Mouse (Mus musculus) bone marrow, adult 2 months (tissue): ENCODE measurements at regions not wholly inside any gene's neighbourhood (a gene's known extent, or its start where the extent isn't known, plus 50 kb on each side); places are given as distances from the start of the nearest gene placed in this dataset.

Experiments
- H3K27ac ChIP-seq: fragments of 200-500 bp; 2 replicates; pipeline ENCODE4 v1.5.1; 2012; ENCODE audit warnings: low read depth, mild to moderate bottlenecking, control low read depth, inconsistent platforms, low read length; ENCODE audit not compliant: control insufficient read depth, poor library complexity, insufficient read depth
- H3K4me1 ChIP-seq: fragments of 200-500 bp; 2 replicates; pipeline ENCODE4 v1.6.1; 2011; ENCODE audit warnings: low read length; ENCODE audit not compliant: control insufficient read depth, insufficient read depth
- H3K4me3 ChIP-seq: fragments of 200-500 bp; replicated peaks from 2 replicates; pipeline ENCODE3; 2011; ENCODE audit warnings: mild to moderate bottlenecking, low read depth, low read length, control low read depth; ENCODE audit not compliant: control insufficient read depth
- CTCF ChIP-seq: fragments of 200-500 bp; IDR thresholded peaks from 2 replicates; pipeline ENCODE4 v1.5.1; 2011; ENCODE audit warnings: low read length, control low read depth; ENCODE audit not compliant: control insufficient read depth, insufficient read depth
- POLR2A ChIP-seq: fragments of 200-500 bp; IDR thresholded peaks from 2 replicates; pipeline ENCODE4 v1.6.1; 2011; ENCODE audit warnings: low read depth, mild to moderate bottlenecking, control low read depth, low read length, borderline replicate concordance; ENCODE audit not compliant: control insufficient read depth
- WGBS: fragments of 180-500 bp; shearing (Covaris S2); methylation state at CpG from one replicate; pipeline ENCODE4 v1.1.7; 2018; 5-methylcytosine and 5-hydroxymethylcytosine counted together

GRCm38 (mm10) chr6:141065724-141066123 lies 183.3 kb upstream of the Pde3a start:
- no peak for TF ChIP-seq POLR2A
- no peak for TF ChIP-seq CTCF
- 0 out of 2 replicates have a peak overlapping the region, but pooled peaks have one; percentile 19 for H3K27ac ChIP-seq
- H3K4me3 ChIP-seq = no peak overlapping the region
- H3K4me1 ChIP-seq = no peaks in the 10 kb centered on the region; the same call in 1 of the 2 replicates
- 43% methylated on average over 4 of the region's 4 CpGs for WGBS

GRCm38 (mm10) chr6:141068861-141069467 lies 180.1 kb upstream of the Pde3a start:
- TF ChIP-seq POLR2A (no peak), CTCF (no peak)
- no peaks in the 10 kb centered on the region; the same call in 1 of the 2 replicates for H3K4me1 ChIP-seq
- H3K27ac ChIP-seq = no peak overlapping the region
- WGBS = 85% methylated on average over 6 of the region's 6 CpGs
- no peak overlapping the region for H3K4me3 ChIP-seq

DNA sequence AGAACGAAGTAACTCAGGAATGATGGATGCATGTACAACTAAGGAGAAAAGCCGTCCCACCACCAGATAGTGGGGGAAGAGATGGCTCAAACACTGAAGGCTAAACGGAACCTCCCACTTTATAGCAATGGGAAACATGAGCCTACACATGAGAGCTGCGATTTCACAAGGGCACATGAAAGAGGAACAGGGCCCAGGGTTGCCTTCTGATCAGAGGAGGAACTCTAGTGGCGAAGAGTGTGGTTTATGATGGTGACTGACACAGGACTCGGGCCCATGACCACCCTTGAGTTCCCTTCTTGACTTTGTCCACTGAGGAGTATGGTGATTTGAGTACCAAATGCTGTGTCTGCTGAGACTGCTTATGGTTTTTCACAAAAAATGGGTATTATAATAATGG lies 179.2 kb upstream of the Pde3a start:
- no peaks in the 10 kb centered on the region; the same call in 1 of the 2 replicates for H3K4me1 ChIP-seq
- H3K4me3 ChIP-seq = no peak overlapping the region
- H3K27ac ChIP-seq = no peak overlapping the region
- 16% methylated on average over 6 of the region's 6 CpGs for WGBS
- TF ChIP-seq CTCF = no peak
- no peak for TF ChIP-seq POLR2A

DNA sequence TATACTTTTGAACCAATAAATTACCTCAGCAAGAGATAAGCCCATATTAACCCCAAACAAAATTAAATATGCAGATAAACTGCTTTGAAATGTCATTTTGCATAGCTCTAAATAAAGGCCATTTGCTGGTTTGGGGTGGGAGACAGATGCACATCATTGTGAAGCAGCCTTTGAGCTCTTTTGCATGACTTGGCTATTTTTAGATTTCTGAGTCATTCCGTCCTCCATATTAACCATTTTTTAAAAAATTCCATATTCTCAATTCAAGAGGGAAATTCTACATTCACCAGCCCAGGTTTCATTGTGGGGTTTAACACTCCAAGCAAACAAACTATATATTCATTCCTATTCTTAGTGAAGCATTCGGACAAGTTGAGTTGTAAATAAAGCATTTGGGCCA lies 177.6 kb upstream of the Pde3a start:
- Histone ChIP-seq H3K27ac (no peak overlapping the region), H3K4me3 (no peak overlapping the region), H3K4me1 (no peaks in the 10 kb centered on the region; the same call in 1 of the 2 replicates)
- WGBS = 69% methylated on average over 2 of the region's 2 CpGs
- TF ChIP-seq CTCF (no peak), POLR2A (no peak)

DNA sequence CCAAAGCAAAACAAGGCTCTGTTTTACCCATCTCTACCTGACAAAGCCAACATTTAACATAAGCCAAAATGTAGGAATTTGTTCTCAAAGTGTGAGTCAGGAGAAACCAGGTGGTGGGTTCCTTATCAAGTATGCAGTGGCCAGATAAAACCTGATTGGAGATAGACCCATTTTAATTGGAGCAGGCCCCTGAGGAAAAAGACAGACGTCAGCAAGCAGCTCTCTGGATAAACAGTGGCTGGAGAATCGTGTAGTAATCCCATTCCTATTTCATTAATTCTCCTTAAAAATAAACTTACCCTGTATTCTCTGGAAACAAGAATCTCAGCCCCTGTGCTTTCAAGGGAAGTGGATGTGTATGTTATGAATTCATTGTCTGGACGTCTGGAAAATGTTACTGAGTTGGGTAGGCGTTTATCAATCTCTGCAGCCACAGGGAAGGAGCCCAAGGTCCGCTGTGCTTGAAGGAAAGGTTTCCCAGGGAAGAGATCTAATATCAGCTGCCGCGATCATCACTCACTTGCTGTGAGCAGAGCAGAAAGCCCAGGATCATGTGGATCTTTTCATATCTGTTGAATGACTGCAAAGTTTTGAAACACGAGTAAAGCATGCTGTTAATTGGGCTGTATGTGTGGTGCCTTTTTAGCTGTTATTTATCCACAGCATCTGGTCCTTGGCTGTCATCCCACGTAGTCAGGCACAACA lies 157.8 kb upstream of the Pde3a start:
- Histone ChIP-seq H3K27ac (no peak overlapping the region), H3K4me1 (no peaks in the 10 kb centered on the region), H3K4me3 (no peak overlapping the region)
- WGBS = 75% methylated on average over 9 of the region's 9 CpGs
- TF ChIP-seq POLR2A (no peak), CTCF (no peak)

- Histone ChIP-seq H3K4me3 (no peak overlapping the region), H3K27ac (no peak overlapping the region), H3K4me1 (no peaks in the 10 kb centered on the region)
- TF ChIP-seq POLR2A (no peak), CTCF (no peak)
- 87% methylated on average over 6 of the region's 6 CpGs for WGBS
Measured at GRCm38 (mm10) chr6:141091781-141092140, 157.3 kb upstream of the Pde3a start.

DNA sequence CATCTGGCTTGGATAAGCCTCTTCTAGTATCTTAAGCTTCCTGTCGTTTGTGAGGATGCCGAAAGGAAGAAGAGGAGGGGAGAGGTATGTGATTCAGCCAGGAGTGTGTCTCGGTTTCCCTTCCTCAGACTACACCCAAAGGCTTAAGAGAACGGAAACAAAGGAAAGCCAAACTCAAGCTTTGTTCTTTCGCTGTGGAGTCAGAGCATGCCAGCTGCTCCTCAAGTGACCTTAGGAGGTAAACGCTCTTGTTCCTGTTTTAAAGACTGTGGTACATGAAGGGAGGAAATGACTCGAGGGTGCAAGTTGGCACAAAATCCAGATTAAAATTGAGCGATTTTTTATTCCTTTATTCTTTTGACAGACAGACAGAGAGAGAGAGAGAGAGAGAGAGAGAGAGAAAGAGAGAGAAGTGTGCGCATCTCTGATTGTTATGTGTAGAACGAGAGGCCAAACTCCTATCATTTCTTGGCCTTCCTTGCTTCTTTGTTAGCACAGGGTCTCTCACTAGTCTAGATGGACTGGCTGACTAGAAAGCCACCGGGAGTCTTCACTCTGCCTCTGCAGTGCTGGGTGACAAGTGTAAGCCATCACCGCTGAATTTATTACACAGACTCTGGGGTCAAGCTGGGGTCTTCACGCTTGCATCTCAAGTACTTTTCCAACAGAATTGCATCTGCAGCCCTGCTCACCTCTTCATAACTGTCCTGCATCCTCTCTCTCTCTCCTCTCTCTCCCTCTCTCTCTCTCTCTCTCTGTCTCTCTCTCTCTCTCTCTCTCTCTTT lies 151.5 kb upstream of the Pde3a start:
- H3K27ac ChIP-seq = no peak overlapping the region; the same call in 1 of the 2 replicates
- TF ChIP-seq CTCF (no peak), POLR2A (no peak)
- WGBS = 16% methylated on average over 13 of the region's 13 CpGs
- H3K4me3 ChIP-seq = no peak overlapping the region
- H3K4me1 ChIP-seq = no peaks in the 10 kb centered on the region

DNA sequence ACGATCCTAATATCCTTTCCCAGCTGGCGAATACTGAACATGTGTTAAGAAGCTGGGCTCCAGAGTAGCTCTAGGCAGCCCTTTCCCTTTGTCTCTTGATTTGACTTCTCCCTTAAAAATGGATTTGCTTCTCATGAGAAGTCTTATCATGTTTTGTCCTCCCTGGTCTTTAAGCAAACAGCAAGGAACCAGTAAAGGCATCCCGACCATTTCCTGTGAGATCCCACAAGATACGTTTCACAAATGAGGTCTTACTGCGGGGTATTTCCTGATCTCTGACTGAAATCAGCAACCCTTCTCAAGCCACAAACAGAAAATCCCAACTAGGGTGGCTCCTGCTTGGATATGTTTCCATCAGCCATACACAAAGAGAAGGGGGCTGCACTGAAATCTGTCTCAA lies 130.8 kb upstream of the Pde3a start:
- Histone ChIP-seq H3K27ac (no peak overlapping the region), H3K4me1 (no peaks in the 10 kb centered on the region), H3K4me3 (no peak overlapping the region)
- 23% methylated on average over 5 of the region's 5 CpGs for WGBS
- TF ChIP-seq CTCF (no peak), POLR2A (no peak)
